Mouse (Mus musculus): Measurements from ENCODE around the gene Cfap58. TPM values are rescaled to one million over a fixed set of nuclear protein-coding genes. Genes with fewer than 3 reads are reported as not detected.

Gene Cfap58
- polyA plus RNA-seq, 1 experiment from 2014 or later, result 0.09 TPM

Small RNA genes within 50 kb of the gene (microRNA-seq; reads per million reads assigned to microRNA genes)
- not detected for gene Gm22240

Other genes with a start within 250 kb of the Cfap58 start
- gene Col17a1, start 245.6 kb upstream of the Cfap58 start, polyA plus RNA-seq (2015; fragmentation: Nextera tagmentation; extraction: Ambion mirVana), result 0.30 and 0.86 TPM in 2 replicates
- gene Sfr1, start 206.0 kb upstream of the Cfap58 start, polyA plus RNA-seq (2015; fragmentation: Nextera tagmentation; extraction: Ambion mirVana), result 173 and 175 TPM in 2 replicates
- 97.5 and 103 TPM in 2 replicates for gene Gsto1, start 82.7 kb upstream of the Cfap58 start, polyA plus RNA-seq (2015; fragmentation: Nextera tagmentation; extraction: Ambion mirVana)
- 0.74 and 1.2 TPM in 2 replicates for gene Gsto2, start 72.1 kb upstream of the Cfap58 start, polyA plus RNA-seq (2015; fragmentation: Nextera tagmentation; extraction: Ambion mirVana)
- gene Cfap43, start 18.4 kb upstream of the Cfap58 start, polyA plus RNA-seq (2015; fragmentation: Nextera tagmentation; extraction: Ambion mirVana), result 0.08 and 0.24 TPM in 2 replicates
- 17.4 and 20.7 TPM in 2 replicates for gene Itprip, start 18.4 kb upstream of the Cfap58 start, polyA plus RNA-seq (2015; fragmentation: Nextera tagmentation; extraction: Ambion mirVana)